Mouse (Mus musculus) hindbrain, embryonic 16.5 days (tissue): ENCODE measurements around the gene Tmem117. TPM values are rescaled to one million over a fixed set of nuclear protein-coding genes. Genes with fewer than 3 reads are reported as not detected.
A peak's percentile ranks its signal among the peaks of the same experiment; 100 is the strongest.

ENCODE experiments used
- ATAC-seq: fragments of 200-750 bp; cut with Nextera tagmentation; 2 replicates; pipeline ENCODE4 v1.8.0; 2017; ENCODE audit warnings: moderate TSS enrichment, moderate library complexity
- H3K27ac ChIP-seq: fragments of 300-500 bp; sonication (generic); 2 replicates; pipeline ENCODE4 v1.5.1; 2014; ENCODE audit warnings: low read depth, mild to moderate bottlenecking, control low read depth, low read length, moderate library complexity
- H3K27me3 ChIP-seq: fragments of 300-500 bp; sonication (generic); replicated peaks from 2 replicates; pipeline ENCODE4 v1.6.1; 2014; ENCODE audit warnings: low read length; ENCODE audit not compliant: control insufficient read depth, insufficient read depth
- H3K36me3 ChIP-seq: fragments of 300-500 bp; sonication (generic); 2 replicates; pipeline ENCODE4 v1.6.1; 2014; ENCODE audit warnings: mild to moderate bottlenecking, low read length, moderate library complexity, mixed read lengths; ENCODE audit not compliant: control insufficient read depth, insufficient read depth
- H3K4me1 ChIP-seq: fragments of 300-500 bp; sonication (generic); 2 replicates; pipeline ENCODE4 v1.6.1; 2014; ENCODE audit warnings: low read depth, low read length; ENCODE audit not compliant: control insufficient read depth, insufficient read depth
- H3K4me2 ChIP-seq: fragments of 300-500 bp; sonication (generic); 2 replicates; pipeline ENCODE4 v1.6.1; 2014; ENCODE audit warnings: mild to moderate bottlenecking, low read length, control low read depth, moderate library complexity
- H3K4me3 ChIP-seq: fragments of 300-500 bp; sonication (generic); 2 replicates; pipeline ENCODE4 v1.5.1; 2014; ENCODE audit warnings: mild to moderate bottlenecking, low read length, control low read depth, moderate library complexity
- H3K9ac ChIP-seq: fragments of 300-500 bp; sonication (generic); 2 replicates; pipeline ENCODE4 v1.6.1; 2014; ENCODE audit warnings: low read depth, mild to moderate bottlenecking, control low read depth, low read length, moderate library complexity
- H3K9me3 ChIP-seq: fragments of 300-500 bp; sonication (generic); 2 replicates; pipeline ENCODE4 v1.6.1; 2014; ENCODE audit warnings: mild to moderate bottlenecking, low read length, moderate library complexity; ENCODE audit not compliant: control insufficient read depth
- WGBS: fragments of 180-500 bp; shearing (Covaris S2); extraction: QIAGEN DNeasy Blood & Tissue Kit; methylation state at CpG from one replicate; pipeline ENCODE4 v1.1.7; 2014; 5-methylcytosine and 5-hydroxymethylcytosine counted together
- polyA plus RNA-seq: library from polyadenylated mRNA; unstranded; fragments of >200 nt; fragmentation: Nextera tagmentation; extraction: Ambion mirVana; gene quantifications from 2 replicates; pipeline ENCODE4 v1.2.1, GENCODE M21; 2015

Gene Tmem117
- polyA plus RNA-seq, 1 experiment from 2014 or later: 13.9 TPM

DNA sequence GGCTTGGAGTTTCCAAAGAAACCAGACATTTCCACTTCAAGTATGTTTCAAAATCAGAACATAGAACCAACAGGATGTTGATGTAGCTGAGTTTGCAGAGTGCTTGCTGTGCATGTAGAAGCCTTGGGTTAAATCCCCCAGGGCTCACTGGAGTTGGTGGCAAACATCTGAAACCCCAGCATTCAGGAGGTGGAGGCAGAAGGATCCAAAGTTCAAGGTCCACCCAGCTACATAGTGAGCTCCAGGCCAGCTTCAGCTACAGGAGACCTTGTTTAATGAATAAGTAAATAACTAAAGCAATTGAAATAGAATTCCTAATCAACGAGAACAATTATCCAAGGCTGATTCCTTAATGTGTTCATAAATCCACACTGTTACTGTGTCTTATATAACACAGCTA lies 35.4 kb upstream of the Tmem117 start:
- no peak for ATAC-seq
- Histone ChIP-seq H3K4me1 (no peaks in the 10 kb centered on the region; the same call in 1 of the 2 replicates), H3K4me2 (no peak overlapping the region), H3K4me3 (no peak overlapping the region), H3K27ac (no peak overlapping the region), H3K9me3 (no peaks in the 10 kb centered on the region), H3K36me3 (no peaks in the 10 kb centered on the region), H3K9ac (no peak overlapping the region), H3K27me3 (no peaks in the 10 kb centered on the region)
- 73% methylated on average over 1 of the region's 1 CpGs for WGBS

DNA sequence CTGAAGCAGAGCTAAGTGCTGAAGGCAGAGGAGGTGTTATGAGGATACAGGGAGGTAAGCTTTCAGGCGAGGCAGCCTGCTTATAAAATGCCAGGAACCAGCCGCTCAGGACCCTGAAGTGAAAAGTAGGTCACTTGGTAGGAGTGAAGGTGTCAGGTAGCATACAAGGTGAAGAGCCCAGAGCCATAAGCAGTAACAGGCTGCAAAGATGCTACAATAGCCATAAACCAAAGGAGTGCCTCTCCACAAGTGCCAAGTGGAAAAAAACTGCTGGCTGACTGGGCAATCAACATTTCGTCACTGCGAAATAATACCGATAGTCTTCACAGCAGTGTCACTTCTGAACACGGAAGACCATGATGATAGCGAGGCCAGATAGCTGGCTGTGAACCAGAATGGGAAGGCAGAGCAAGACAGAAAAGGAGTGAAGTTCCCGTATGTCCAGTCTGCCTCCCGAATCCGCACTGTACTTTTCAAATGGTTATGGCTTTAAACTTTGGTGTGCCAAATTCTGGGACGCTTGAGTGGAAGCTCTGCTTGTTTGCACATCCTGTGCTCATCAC lies 28.8 kb upstream of the Tmem117 start:
- Histone ChIP-seq H3K4me2 (no peak overlapping the region), H3K27ac (no peak overlapping the region), H3K4me1 (no peaks in the 10 kb centered on the region), H3K4me3 (no peak overlapping the region), H3K9ac (no peak overlapping the region), H3K36me3 (no peaks in the 10 kb centered on the region), H3K27me3 (no peaks in the 10 kb centered on the region), H3K9me3 (no peaks in the 10 kb centered on the region)
- WGBS: 83% methylated on average over 11 of the region's 11 CpGs
- ATAC-seq: no peak

DNA sequence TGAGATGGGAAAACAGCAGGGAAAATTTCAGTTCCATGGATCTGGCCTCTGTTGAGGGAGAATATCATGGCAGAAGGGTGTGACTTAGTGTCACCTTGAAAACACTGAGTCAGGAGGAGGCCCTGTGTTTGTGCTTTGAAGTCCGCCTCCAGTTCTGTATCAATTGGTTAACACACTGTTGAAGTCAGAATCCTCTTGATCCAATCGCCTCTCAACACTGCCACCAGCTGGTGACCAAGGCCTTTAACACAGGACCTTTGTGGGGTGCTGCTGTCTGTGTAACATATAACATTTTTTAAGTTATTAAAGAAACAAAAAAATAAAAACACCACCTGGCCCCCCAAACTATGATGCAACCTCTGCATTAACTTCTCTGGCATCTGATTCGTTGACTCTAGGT lies 27.7 kb upstream of the Tmem117 start:
- no peaks in the 10 kb centered on the region for H3K27me3 ChIP-seq
- ATAC-seq: no peak

DNA sequence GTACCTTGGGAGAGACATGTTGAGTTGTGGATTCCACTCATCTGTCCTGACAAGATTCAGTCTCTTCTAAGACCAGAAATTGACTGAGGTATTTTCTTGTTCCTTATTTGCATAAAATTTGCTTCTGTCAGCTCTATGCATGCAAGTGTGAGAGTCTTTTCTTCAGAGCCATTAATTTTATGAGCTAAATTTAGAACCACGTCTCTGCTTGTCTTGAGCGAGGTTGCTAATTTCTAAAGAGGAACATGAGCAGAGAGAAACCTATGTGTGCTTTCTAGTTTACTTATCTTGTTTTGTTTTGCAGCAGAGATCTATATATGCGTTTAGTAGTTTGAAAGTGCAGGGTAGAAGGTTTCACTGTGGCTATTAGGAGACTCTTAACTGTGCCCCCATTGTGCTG lies 26.6 kb upstream of the Tmem117 start:
- no peak overlapping the region for H3K4me2 ChIP-seq
- H3K27me3 ChIP-seq: no peaks in the 10 kb centered on the region
- no peaks in the 10 kb centered on the region for H3K9me3 ChIP-seq
- H3K4me1 ChIP-seq: no peaks in the 10 kb centered on the region
- no peaks in the 10 kb centered on the region for H3K36me3 ChIP-seq
- no peak overlapping the region for H3K9ac ChIP-seq
- H3K27ac ChIP-seq: no peak overlapping the region
- no peak for ATAC-seq
- H3K4me3 ChIP-seq: no peak overlapping the region
- WGBS: 64% methylated on average over 3 of the region's 3 CpGs

More for the DNA sequence above, 27.7 kb upstream of the Tmem117 start:
- H3K9me3 ChIP-seq: no peaks in the 10 kb centered on the region
- no peaks in the 10 kb centered on the region for H3K36me3 ChIP-seq
- no peaks in the 10 kb centered on the region for H3K4me1 ChIP-seq
- H3K4me3 ChIP-seq: no peak overlapping the region
- H3K9ac ChIP-seq: no peak overlapping the region
- WGBS: 19% methylated on average over 3 of the region's 3 CpGs
- H3K27ac ChIP-seq: no peak overlapping the region
- no peak overlapping the region for H3K4me2 ChIP-seq

DNA sequence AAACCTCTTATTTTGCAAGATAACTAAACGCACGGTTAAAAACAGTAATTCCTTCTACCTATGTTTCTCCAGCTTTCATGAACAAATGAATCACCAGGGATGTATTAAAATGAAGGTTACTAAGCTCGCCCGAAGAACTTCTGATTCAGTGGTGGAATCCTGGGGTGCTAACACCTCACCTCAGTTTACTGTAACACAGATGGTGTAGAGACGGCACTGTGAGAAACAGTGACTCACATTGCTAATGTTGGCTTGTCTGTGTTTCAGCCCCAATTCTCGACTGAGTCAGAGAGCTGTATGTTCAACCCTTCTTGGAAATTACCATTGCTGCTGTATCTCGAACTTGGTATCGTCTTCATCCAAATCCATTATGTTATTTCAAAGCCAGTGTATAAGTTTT lies 21.3 kb upstream of the Tmem117 start:
- Histone ChIP-seq H3K4me3 (no peak overlapping the region), H3K9ac (no peak overlapping the region), H3K4me1 (no peaks in the 10 kb centered on the region), H3K27ac (no peak overlapping the region), H3K36me3 (no peaks in the 10 kb centered on the region), H3K27me3 (no peaks in the 10 kb centered on the region), H3K4me2 (no peak overlapping the region), H3K9me3 (no peaks in the 10 kb centered on the region)
- 95% methylated on average over 8 of the region's 8 CpGs for WGBS
- ATAC-seq: no peak

DNA sequence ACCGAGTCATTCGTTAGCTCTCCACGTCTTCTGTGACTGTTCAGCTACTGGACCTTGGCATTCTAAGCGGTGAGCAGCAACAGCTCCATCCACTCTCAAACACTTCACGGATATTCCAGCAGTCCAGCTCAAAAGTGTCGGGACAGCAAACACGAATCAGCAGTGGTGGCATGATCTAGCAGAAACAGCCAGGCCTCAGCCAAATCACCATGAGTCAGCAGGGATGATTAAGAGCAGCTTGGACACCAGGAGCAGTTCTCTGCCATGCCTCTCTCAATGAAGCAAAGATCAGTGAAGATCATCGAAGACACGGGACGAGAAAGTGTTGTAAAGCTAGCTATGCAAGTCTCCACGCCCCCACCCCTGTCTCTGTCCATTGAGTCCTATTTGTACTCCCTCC lies 13.0 kb upstream of the Tmem117 start:
- Histone ChIP-seq H3K36me3 (no peaks in the 10 kb centered on the region), H3K9ac (no peak overlapping the region), H3K4me1 (no peaks in the 10 kb centered on the region), H3K27me3 (no peaks in the 10 kb centered on the region), H3K4me3 (no peak overlapping the region), H3K9me3 (no peaks in the 10 kb centered on the region), H3K4me2 (no peak overlapping the region), H3K27ac (no peak overlapping the region)
- ATAC-seq: no peak
- WGBS: 95% methylated on average over 11 of the region's 11 CpGs

DNA sequence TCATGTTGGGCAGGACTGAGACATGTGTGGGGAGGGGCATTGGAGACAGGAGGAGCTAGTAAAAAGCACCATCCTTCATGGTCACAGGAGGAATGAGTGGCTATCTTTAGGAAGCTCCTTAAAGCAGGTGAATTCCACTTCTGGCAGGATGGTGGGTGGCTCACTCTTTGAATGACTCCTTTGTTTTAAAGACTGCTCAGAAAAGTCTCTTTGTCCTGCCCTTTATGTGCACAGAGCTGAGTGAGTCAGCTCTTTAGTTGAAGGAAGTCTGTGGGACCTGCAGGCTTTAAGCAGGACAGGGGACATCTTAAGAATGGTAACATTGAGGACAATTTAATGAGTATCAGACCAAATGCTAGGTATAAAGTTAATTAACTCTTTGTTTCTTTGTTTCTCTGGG lies 8.1 kb upstream of the Tmem117 start:
- Histone ChIP-seq H3K9ac (no peak overlapping the region), H3K4me3 (no peak overlapping the region), H3K36me3 (no peaks in the 10 kb centered on the region), H3K27ac (no peak overlapping the region), H3K4me2 (no peak overlapping the region), H3K4me1 (no peaks in the 10 kb centered on the region), H3K27me3 (no peaks in the 10 kb centered on the region), H3K9me3 (no peaks in the 10 kb centered on the region)
- no peak for ATAC-seq

DNA sequence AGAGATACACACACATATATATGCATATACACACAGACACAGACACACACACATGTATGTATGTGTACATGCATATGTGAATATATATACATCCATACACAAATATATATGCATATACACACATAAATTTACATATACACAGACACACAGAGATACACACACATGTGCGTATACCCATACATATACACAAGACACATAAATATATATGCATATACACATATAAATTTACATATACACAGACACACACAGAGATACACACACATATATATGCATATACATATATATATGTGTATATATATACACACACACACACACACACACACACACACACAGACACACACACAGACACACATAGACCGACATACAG lies 586 bp upstream of the Tmem117 start:
- no peaks in the 10 kb centered on the region for H3K27me3 ChIP-seq
- peak overlapping the region; percentile 78 for H3K4me3 ChIP-seq
- no peaks in the 10 kb centered on the region for H3K9me3 ChIP-seq
- peak; percentile 19; the same call in 1 of the 2 replicates for ATAC-seq
- H3K4me2 ChIP-seq: peak overlapping the region; percentile 98
- whole genome bisulfite sequencing: 45% methylated on average over 2 of the region's 2 CpGs
- H3K27ac ChIP-seq: no peak overlapping the region; the same call in 1 of the 2 replicates
- H3K36me3 ChIP-seq: no peaks in the 10 kb centered on the region
- H3K4me1 ChIP-seq: peaks cover 2% of the 10 kb centered on the region; the same call in 1 of the 2 replicates
- peak overlapping the region; percentile 89 for H3K9ac ChIP-seq

DNA sequence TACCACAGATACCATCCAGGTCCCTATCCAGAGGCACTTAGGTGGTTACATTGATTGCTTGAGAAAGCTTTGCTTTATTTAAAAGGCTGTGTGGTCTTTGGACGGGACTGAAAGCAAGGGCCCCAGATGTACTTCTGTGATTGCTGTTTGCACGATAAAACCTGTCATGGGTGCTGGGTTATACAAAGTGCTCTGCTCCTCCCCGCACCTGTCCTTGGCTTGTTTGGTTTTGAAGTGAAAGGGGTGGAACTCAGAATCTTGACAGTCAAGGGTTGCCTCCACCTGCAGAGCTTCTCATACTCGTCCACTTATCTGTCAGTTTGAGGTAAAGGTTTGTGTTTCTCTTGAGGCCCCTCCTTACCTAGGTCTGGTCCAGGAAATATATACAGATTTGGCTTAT lies 1.5 kb downstream of the Tmem117 start:
- no peaks in the 10 kb centered on the region for H3K9me3 ChIP-seq
- H3K4me2 ChIP-seq: no peak overlapping the region
- H3K36me3 ChIP-seq: no peaks in the 10 kb centered on the region
- H3K4me3 ChIP-seq: no peak overlapping the region
- 83% methylated on average over 4 of the region's 4 CpGs for WGBS
- no peak overlapping the region for H3K9ac ChIP-seq
- ATAC-seq: no peak
- H3K27me3 ChIP-seq: no peaks in the 10 kb centered on the region
- H3K27ac ChIP-seq: no peak overlapping the region
- peaks cover 2% of the 10 kb centered on the region; the same call in 1 of the 2 replicates for H3K4me1 ChIP-seq

DNA sequence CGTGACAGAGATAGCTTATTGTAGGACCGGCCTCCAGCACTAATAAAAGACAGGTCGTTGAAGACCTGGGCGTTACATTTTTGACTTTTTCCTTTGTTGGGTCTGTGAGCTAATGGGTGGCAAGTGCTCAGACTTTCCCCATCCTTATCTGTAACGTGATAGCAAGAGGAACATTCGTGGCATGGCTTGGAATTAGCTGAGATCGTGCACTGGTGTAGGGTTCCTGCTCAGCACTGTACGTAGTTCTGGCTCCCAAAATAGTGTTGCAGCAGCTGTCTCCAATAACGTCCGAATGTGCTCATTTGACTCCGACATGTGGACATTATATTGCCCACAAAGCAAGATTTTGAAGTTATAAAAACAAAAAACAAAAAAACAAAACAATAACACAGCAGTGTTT lies 5.5 kb downstream of the Tmem117 start:
- Histone ChIP-seq H3K36me3 (no peaks in the 10 kb centered on the region), H3K9ac (no peak overlapping the region), H3K27me3 (no peaks in the 10 kb centered on the region), H3K4me2 (no peak overlapping the region), H3K27ac (no peak overlapping the region), H3K4me3 (no peak overlapping the region), H3K4me1 (no peaks in the 10 kb centered on the region), H3K9me3 (no peaks in the 10 kb centered on the region)
- 78% methylated on average over 11 of the region's 11 CpGs for WGBS
- ATAC-seq: no peak
